Mouse (Mus musculus) heart, postnatal 36 days (tissue): ENCODE results near the gene Tmeff2. TPM values are rescaled to one million over a fixed set of nuclear protein-coding genes. Genes with fewer than 3 reads are reported as not detected.

Experiments used
- DNase-seq, 2 experiments: peaks; one replicate each; pipeline ENCODE4 v3.0.0; 2021 to 2022
- intact Hi-C: fragments of 180-260 bp; cut with DNase I; formaldehyde crosslinking; loops from one replicate; pipeline ENCODE4 v1.15.1; 2025
- total RNA-seq, 2 experiments: library from RNA; stranded (reverse); gene quantifications; 2 replicates each; pipeline ENCODE4 v1.2.3; 2021

Gene Tmeff2
- total RNA-seq, 2 experiments from 2014 or later, result 0.27 to 0.36 TPM

DNA sequence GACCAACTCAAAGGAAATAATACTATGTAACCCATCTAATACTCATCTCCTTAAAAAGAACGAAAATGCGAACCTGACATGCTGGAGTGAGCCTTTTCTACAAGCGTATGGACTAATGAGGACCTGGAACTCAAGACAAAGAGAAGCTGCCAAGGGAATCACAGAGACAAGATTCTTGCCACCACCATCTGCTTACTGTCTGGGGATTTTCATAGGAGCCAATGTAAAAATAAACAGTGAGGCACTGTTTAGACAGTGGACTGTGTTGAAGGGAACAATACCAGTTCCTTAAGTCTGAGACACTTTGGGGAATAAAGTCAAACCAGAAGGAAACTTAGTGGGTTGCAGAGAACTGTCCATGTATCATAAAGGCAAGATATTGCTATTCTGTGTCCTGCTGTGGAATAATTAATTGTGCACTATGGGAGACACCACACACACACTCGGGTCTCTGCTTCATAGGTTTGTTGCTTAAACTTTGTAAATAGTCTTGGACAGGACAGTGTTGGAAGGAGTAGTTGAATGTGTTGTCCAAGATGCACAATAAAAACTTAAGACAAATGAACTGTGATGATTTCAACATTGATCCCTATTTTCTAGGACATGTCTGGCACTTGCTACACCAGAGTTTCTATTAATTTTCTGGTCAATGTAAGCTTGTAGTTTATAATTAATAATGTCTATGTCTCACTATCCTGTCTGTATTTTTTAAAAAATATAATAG is 79.1 kb downstream of the Tmeff2 start:
- no peak for DNase-seq
- intact Hi-C loops, result no loop called here

DNA sequence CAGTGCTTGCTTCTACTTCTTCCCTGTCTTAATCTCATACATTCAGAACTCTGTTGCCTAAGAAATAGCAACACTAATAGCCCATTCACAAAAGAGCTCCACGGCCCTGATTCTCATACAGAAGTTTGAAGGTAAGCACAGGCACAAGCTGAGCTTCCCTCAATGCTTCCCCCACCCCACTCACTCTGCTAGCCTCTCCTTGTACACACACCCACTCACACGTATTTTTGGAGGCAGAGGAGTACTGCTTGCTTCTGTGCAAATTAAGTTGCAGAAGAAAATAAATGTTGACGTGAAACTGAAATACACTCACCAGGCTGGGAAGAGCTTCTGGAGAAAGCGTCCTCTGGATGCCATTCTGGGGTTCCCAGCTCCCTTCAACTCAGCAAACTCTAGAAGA is 80.1 kb downstream of the Tmeff2 start:
- intact Hi-C loops, result no loop called here
- no peak for DNase-seq

DNA sequence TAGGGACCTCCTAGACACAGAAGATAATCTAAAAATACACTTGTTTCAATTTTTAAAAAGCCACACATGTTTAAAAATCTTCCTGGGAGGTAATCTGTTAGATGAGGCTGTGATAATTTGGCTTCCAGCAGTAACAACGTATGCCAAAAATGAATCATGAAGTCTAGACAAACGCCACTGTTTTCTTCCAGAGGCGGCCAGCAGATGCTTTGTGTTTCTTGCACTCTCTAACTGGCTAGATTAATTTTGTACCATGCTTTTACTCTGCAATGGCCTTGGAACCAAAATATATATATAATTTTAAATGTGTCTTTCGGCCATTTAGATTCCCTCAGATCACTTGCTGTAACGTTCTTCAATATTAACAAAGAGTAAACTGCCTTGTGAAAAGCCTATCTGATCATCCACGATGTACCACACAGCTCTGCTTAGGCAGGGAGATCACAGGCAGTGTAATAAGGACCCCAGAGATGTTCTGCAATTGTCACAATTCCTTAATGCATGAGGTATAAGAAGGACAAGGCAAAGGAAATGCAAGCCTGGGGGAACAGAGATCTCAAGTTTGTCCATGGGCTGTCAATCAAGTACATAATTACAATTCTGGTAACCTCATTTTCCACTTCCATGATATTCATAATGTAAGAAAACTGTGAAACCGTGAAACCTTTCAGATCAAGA is 80.8 kb downstream of the Tmeff2 start:
- intact Hi-C loops, result no loop called here
- no peak for DNase-seq

DNA sequence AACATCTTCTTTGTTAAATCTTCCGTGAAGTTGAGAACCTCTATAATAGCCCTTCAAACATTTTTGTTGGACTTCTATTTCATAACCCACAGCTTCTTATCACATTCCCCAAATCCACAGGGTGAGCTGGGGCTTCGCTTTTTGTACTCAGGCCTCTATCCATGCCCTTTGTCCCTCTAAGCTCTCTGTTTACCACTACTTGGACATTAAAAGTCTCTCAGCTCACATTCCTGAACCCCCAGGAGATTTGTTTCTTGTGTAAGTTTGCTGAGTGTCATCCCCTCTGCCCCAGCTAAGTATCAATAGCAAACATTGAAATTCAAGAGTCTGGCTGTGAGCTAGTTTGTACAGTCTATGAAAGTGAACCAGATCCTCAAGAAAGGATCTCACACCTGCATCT is 90.2 kb downstream of the Tmeff2 start:
- intact Hi-C loops, result no loop called here
- no peak for DNase-seq

DNA sequence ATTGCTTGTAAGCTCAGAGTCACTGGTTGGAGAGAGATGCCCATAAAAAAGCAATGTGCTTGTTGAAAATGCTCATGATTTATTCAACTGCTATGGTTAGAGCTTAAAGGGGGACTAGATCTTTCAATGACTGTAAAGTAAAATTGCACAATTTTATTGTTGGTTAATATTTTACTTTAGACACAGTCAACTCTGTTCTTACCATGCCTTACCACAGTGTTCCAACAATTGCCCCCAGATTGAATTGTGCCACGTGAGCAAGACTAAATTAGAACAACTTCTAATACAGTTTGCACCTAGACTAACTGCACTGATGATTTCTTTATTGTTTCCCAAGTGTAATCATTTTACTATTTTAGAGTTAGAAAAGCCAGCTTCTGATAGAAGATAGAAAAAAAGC is 94.1 kb downstream of the Tmeff2 start:
- intact Hi-C loops, result no loop called here
- DNase-seq, result no peak

DNA sequence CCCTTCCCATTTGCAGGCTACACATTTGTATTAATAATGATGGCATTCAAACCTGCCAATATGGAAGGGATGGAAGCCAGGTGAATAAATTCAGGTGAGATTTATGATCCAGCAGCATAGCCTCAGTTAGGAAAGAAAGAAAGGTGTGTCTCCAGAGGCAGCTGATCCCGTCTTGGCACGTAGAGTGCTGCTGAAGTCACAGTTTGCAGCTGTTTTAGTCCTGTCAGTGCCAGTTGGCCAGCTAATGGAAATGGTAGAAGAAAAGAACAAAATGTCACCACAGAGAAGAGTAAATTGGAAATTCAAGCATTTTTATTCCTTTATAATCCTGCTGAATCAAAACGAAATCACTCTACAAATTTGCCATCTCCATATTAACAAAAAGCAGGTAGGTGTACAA is 99.3 kb downstream of the Tmeff2 start:
- no peak for DNase-seq
- intact Hi-C loops, result no loop called here

DNA sequence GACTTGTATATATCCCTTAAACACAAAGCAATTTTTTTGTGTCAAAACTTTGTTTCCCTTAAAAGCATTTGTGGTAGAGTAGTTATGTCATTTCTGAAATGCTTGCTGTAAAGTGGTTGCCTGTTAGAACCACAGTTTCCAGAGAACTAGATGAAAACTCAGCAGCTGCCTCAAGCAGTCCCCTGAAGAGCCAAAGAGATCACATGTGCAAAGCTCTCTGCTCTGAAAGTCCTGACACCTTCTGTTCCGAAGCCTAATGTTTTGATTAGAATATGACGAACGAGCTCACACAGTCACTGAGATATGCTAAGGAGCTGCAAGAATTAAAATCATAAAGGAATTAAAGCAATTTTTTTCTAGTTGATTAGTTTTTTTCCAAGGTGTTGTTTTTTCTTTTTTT is 107.9 kb downstream of the Tmeff2 start:
- DNase-seq, result no peak
- intact Hi-C loops, result no loop called here

DNA sequence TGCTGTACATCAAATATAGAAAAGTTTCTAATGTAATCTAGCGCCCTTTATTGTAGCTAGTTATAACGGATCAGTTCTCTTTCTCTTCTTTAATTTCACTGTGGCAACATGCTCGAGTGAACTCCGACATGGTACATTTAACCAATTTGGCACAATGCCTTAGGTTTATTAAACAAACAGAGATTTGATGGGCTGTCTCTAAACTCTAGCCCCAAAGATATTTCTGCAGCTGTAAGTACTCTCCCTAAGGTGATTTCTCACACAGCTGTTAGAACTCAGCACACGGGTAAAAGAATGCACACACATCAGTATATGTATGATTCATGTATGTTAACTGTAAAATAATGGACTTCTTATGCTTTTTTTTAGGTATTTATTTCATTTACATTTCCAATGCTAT is 139.8 kb downstream of the Tmeff2 start:
- intact Hi-C loops, result no loop called here
- no peak for DNase-seq

DNA sequence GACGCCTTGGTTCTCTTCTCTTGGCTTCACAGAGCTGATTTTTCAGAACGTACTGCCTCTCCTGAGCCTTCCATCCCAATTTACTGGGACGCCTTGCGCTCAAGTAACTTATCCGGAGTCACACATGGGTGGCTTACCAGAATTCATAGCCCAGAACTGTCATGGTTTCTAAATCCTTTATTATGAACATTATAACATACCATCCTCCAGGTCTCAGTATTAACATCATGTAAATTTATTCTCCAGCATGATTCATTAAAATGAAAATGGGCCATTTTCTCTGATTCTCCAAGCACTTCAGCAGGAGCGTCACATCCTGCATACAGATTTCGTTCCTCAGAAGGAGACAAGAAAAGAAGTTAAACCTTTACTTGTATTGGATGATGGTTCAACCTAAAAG is 144.4 kb downstream of the Tmeff2 start:
- intact Hi-C loops, result no loop called here
- no peak for DNase-seq

DNA sequence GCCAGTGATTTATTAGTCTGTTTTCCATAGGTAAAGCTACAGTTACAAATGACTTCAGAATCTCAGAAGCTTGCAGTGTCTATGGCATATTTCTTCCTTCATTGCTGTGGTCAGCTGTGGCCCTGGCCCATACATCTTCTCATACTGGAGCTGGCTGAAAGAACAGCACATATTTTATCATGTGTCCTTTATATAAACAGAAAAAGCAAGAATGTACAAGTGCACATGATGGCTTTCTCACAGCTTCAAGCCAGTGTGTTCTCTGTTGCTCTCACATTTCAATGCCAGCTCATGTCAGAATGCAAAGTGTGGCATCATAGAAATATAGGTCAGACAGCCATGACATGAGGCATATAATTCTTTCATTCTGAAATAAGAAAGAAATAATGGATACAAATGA is 164.1 kb downstream of the Tmeff2 start:
- no peak for DNase-seq
- intact Hi-C loops, result no loop called here

DNA sequence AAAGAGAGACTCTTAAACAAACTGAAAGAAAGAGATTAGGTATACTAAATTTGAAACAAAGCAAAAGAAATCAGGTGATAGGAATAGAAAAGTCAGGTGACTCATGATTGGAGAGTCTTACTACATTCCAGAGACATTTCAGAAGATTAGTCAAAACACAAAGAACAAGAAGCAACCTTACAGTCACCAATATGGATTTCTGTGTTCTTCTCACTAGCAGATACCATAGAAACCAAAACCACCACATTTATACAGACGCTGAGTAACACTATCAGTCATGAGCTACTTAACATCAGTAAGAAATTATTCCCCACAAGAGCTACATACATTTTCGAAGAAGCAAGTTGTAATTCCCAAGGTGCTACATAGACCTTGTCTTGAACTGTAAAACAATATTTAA is 165.2 kb downstream of the Tmeff2 start:
- DNase-seq, result no peak
- intact Hi-C loops, result no loop called here

DNA sequence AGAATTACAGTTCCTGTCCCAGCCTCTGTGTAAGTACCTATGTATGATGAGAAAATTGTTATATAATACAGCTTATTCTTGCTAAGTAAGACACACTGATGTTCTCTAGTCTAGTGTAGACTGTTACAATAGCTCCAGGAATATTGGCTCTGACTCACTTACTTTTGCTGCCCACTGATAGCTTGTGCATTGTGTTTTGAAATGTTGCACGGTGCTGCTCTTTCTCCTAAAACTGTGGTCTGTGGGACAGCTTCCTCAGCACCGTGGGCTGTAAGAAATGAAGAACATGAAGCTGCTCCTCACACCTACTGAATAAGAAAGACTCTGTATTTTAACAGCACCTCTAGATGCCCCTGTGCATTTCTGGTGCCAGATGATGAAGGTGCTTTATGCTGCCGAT is 168.4 kb downstream of the Tmeff2 start:
- intact Hi-C loops, result no loop called here

DNA sequence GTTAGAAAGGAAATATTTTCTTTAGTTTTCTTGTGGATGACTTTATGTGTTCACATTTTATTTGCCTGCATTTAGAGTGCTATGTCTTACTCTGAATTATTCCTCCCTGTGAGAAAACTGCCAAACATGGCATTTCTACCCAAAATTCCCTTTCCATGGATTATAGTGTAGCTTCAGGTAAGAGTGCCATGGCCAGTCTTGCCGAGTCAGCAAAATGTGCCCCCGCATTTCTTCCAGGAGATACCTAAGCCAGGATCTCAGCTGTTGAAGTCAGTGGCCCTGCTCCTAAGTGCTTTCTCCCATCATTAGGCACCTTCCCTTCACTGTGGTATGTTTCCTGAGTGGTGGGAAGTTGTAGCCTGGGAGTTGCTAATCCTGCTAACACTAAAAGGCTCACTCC is 168.8 kb downstream of the Tmeff2 start:
- intact Hi-C loops, result no loop called here
- DNase-seq, result no peak

More for the DNA sequence above, 168.4 kb downstream of the Tmeff2 start:
- DNase-seq, result no peak

DNA sequence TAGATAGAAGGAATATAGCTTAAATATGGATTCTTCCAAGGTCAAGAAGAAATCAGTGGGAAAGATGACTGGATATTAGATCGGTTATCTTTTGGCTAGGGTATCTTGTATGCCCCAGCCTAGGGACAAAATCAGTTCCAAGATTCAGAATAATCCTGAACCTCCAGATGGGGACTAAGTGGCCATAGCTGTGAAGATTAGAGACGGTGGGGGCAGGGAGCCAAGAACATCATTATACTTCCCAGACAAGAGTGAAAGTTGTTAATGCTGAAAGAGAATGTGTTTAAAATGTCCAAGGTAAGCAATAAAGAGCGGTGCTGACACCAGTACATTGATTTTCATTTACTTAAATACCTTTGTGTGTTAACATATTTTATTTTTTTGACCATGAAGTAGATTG is 173.6 kb downstream of the Tmeff2 start:
- DNase-seq, result no peak
- intact Hi-C loops, result no loop called here

DNA sequence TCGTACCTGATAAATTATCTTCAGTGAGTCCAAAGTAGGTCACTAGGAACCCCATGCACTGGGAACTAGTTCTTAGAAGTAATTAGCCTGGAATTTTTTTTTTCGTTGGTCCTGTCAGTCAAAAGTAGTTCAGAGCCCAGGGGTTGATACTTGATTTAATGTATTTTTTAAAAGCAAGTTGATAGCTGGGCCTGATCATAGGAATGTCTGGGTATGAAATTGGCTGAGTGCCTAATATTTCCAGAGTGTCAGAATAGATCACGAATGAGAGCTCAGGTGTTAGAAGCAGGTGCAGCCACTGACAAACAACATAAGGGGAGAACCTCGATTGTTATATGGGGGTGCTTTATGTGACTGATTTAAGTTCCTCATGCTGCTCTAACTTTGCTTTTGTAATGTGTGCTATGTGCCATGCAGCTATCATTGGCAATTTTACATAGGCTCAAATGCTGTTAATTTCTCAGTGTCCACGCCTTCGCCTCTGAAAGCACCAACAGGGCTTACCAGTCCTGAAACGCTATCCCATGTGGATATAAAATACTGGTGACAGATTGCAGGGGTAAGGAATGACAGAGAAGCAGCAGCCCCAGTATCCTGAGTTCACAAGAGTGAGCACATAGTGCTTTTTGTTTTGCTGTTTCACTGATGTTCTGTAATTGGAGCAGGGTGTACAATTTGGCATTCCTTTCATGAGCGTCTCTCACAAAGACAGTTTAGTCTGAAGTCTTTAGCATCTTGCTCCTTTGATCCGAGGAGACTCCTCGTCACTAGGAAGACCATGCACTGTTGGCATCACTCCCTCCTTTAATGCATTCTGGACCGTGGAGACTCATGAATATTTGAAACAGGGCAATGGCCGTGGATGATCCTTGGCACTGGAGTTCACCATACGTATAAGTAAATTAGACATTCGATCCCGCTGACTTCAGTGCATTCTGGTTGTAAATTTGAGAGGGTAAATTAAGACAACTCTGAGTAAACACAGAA is 175.6 kb downstream of the Tmeff2 start:
- intact Hi-C loops, result no loop called here
- DNase-seq, result no peak

DNA sequence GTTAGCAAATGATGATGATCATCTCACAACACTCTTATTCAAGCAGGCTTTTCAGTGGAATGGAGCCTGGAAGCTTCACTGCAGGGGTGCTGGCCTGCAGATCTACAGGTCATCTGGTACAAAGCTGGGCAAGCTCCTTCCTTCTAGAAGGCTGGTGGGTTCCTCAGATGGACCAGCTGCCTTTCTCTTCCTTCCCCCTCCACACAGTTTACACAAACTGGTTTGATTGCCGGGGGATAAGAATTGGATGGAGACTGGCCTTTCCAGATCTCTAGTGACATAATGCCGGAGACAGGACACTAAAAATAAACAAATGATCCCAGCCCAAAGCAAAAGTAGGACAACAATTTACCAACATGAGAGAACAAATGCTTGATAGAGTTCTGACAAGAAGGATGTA is 188.5 kb downstream of the Tmeff2 start:
- intact Hi-C loops, result no loop called here
- DNase-seq, result no peak

DNA sequence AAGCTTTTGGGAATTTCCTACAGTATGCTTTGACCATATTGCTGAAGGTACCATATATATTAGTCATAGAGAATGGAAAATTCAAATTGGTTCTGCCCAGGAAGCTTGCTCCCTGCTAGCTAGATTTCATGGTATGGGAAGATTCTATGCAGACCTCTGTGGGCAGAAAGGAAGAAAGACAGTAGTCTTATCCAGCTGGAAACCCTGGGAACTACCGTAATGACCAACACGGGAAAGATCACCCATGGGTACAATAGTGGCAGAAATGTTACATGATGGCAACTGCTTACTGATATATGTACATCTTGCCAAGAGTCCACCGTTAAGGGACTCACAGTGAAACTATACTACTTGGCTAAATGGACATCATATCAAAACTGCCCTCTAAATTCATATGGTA is 189.4 kb downstream of the Tmeff2 start:
- no peak for DNase-seq
- intact Hi-C loops, result no loop called here

DNA sequence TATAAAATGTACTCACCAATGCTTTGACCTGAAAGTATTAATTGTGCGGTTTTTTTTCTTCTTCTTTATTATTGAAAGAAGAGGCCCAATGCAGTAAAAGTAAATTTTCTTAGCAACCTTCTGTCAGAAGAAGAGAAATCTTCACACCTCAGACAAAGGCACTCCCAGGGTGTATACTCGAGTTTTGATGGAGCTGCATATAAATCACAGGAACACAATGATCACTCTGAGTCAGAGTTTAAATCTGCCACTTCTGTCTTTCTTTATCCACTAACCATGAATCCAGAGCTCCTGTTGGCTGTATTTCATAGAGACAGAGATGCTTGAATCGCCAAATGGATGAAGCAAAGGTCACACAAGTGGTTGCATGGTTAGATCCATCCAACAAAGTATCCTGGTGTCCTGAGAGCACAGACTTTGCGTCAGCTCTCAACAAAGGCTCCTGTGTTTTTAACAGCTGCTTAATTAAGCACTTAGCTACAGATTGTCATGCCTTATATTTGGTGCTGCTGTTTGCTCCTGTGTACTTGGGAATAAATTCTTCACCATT is 189.8 kb downstream of the Tmeff2 start:
- intact Hi-C loops, result no loop called here
- no peak for DNase-seq

DNA sequence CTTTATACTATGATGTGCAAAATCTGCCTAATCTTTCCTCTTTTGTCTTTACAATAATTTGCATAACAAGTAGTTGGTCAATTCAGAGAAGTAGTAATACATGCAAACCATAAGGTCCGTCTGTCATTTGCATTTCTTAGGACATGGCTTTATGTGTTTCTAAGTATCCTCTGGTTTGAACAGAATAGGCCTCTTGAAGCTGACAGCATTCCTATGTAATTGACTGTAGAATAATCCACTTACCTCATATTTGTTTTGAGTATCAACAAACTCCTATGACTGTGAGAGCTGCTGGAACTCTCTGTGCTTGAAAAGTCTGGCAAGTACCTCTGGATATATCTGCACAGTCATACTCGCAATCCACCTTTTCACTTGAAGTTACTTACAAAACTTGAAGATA is 194.3 kb downstream of the Tmeff2 start:
- DNase-seq, result no peak
- intact Hi-C loops, result loop anchor here (5.0 kb wide), 2 partner anchors 43 to 62 kb away; no protein-coding TSS in a partner anchor

DNA sequence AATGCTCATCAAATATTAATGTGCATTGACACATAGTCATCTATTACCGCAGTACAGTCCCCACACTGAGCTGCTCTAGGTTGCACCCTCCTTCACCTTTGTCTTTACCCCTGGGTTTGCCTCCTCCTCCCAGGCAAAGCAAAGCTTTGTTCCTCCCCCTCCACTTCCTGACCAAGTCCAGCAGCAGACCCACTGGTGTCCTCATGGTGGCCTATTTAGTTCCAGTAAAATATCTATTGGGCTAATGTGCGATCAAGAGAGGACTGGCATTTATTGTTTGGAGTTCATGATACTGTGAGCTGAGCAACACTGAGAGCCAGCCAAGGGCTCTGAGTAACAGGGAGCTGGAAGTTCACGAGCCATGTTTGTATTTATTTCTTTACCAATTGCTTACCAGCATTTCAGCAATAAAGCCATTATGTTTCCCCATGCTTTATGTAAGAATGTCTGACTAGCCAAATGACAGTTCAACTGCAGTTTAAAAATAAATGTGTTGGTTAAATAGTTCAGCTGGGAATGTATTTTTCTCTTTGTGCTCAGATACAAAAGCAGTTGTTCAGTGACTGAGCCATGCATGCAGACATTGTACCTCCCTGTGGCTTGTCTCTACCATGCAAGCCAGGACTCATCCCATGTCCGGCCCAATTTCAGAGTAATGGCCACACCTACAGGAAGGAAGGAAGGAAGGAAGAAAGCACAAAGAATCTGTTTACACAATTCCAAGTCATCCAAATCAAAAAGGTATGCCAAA is 196.6 kb downstream of the Tmeff2 start:
- no peak for DNase-seq
- intact Hi-C loops, result loop anchor here (5.0 kb wide), 2 partner anchors 40 to 65 kb away; no protein-coding TSS in a partner anchor
